Mouse (Mus musculus) natural killer cell, adult 2 months (primary cell): ENCODE results near the gene Cd300lf.

Experiments used
- DNase-seq, 2 experiments: peaks; one replicate each; pipeline ENCODE4 v3.0.0; 2022; ENCODE audit warnings: low spot score in 2 of 2

The Cd300lf gene

GRCm38 (mm10) chr11:115106638-115107037, 27.2 kb downstream of the Cd300lf start:
- no peak for DNase-seq

- no peak for DNase-seq
These were observed 28.8 kb downstream of the Cd300lf start for GRCm38 (mm10) chr11:115104769-115105563.

GRCm38 (mm10) chr11:115103470-115104413, 30.1 kb downstream of the Cd300lf start:
- no peak for DNase-seq

GRCm38 (mm10) chr11:115102116-115102515, 31.7 kb downstream of the Cd300lf start:
- DNase-seq = no peak

GRCm38 (mm10) chr11:115101615-115102051, 32.2 kb downstream of the Cd300lf start:
- DNase-seq = no peak

GRCm38 (mm10) chr11:115100741-115101140, 33.1 kb downstream of the Cd300lf start:
- no peak for DNase-seq

- DNase-seq = no peak
These were observed 33.7 kb downstream of the Cd300lf start for GRCm38 (mm10) chr11:115100032-115100621.

- DNase-seq = no peak
These were observed 34.5 kb downstream of the Cd300lf start for GRCm38 (mm10) chr11:115099241-115099840.

GRCm38 (mm10) chr11:115098203-115098932, 35.4 kb downstream of the Cd300lf start:
- DNase-seq = no peak

- DNase-seq = no peak
These were observed 41.7 kb downstream of the Cd300lf start for GRCm38 (mm10) chr11:115092140-115092539.

GRCm38 (mm10) chr11:115091362-115091901, 42.4 kb downstream of the Cd300lf start, which contains the start of gene Rab37:
Gene Rab37, plus strand, starts transcription at chr11:115091431.
- DNase-seq = no peak

- peak in 1 of 2 experiments; percentile 17 for DNase-seq
These were observed 43.9 kb downstream of the Cd300lf start for GRCm38 (mm10) chr11:115089853-115090252.

GRCm38 (mm10) chr11:115086213-115086612, 47.6 kb downstream of the Cd300lf start:
- no peak for DNase-seq

GRCm38 (mm10) chr11:115085064-115085463, 48.7 kb downstream of the Cd300lf start:
- no peak for DNase-seq

- DNase-seq = no peak
These were observed 49.2 kb downstream of the Cd300lf start for GRCm38 (mm10) chr11:115084595-115084994.

- DNase-seq = peak; percentile 61 to 69
These were observed 50.2 kb downstream of the Cd300lf start for GRCm38 (mm10) chr11:115083376-115084139.

- no peak for DNase-seq
These were observed 51.6 kb downstream of the Cd300lf start for GRCm38 (mm10) chr11:115082196-115082595.

- DNase-seq = no peak
These were observed 52.4 kb downstream of the Cd300lf start for GRCm38 (mm10) chr11:115081373-115081772.

- peak; percentile 63 to 69 for DNase-seq
These were observed 52.9 kb downstream of the Cd300lf start for GRCm38 (mm10) chr11:115080886-115081285.

GRCm38 (mm10) chr11:115078680-115079079, 55.1 kb downstream of the Cd300lf start:
- no peak for DNase-seq
